Mouse (Mus musculus) E14TG2a.4 (cell line): Measurements from ENCODE around the gene Psap.

ENCODE experiments used
- CTCF ChIP-seq: conservative IDR thresholded peaks from 2 replicates; pipeline ENCODE4 v1.5.1; 2014; ENCODE audit warnings: low read length
- NANOG ChIP-seq: IDR thresholded peaks from 2 replicates; pipeline ENCODE4 v1.6.1; 2014; ENCODE audit warnings: borderline replicate concordance, low read length, mixed read lengths
- POU5F1 ChIP-seq: IDR thresholded peaks from 2 replicates; pipeline ENCODE4 v1.6.1; 2014; ENCODE audit warnings: low read length, borderline replicate concordance

GRCm38 (mm10) chr10:60243941-60244340 is 33.5 kb upstream of the Psap start:
- TF ChIP-seq CTCF: no peak
- no peak for TF ChIP-seq POU5F1
- TF ChIP-seq NANOG: no peak
